Mouse (Mus musculus): Measurements from ENCODE around the gene Dgke.
"Not testable (repeated sequence)": the region's sequence is repeated elsewhere in the genome, so short reads cannot be mapped to it uniquely, and the experiment has no call there.

DNA sequence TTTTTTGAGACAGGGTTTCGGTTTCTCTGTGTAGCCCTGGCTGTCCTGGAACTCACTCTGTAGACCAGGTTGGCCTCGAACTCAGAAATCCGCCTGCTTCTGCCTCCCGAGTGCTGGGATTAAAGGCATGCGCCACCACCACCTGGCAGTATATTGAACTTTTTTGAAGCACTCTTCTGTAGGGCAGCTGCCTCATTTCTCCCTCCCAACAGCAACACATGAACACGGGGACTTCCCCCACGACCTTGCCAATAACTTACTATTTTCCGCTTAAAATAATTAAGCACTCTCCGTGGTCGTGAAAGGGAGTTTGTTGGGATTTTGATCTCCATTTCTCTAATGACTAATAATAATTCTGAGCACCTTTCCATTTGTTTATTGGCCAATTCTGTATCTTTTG lies 30.6 kb upstream of the Dgke start:
- TF ChIP-seq CTCF, EP300 (IDR thresholded peaks at IDR 0.05; ENCODE audit: low read depth): not testable (repeated sequence)
